Mouse (Mus musculus): Measurements from ENCODE around the gene Rad51d. TPM values are rescaled to one million over a fixed set of nuclear protein-coding genes. Genes with fewer than 3 reads are reported as not detected.

The Rad51d gene
- polyA plus RNA-seq, 1 experiment, result 10.2 TPM

DNA sequence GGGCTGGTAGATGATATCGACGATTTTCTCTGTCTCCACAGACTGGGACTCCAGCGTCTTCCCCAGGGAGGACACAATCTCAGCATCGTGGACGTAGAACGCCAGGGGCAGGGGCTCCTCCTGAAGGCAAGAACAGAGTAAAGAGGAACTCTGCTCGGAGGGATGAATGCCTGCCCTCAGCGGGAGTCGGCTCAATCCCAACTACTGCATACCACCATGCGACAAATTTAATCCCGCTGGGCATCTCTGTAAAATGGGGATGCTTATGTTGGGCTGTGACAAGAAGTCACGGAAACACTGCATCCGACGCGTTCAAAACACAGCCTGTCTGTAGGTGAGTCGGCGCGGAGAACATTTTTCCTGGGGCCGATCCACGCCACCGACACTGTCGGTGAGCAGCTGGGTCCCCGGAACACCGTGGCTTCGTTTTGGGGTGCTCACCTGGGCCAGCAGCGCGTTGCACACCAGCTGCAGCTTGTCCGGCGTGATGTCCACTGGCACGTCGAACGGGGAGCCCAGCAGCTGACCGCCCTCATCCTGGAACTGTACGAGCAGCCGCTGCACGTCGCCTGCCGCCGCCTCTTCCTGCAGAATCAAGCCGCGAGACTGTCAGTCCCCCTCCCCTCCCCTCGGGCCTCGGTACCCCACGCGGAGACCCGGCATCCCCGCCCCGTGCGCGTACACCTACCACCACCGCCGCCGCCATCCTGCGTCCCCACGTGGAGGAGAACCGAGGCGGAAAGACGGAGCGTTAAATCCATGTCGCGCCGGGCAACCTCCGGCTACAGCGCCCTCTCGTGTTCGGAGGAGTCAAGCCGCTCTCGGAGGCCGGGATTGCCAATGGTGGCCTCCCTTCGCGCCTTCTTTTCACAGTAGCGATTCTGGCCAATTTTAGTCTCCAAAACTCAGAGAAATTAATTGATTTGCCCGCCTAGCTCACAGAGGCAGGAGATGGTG lies 17.5 kb upstream of the Rad51d start, which contains the start of gene Nle1:
Gene Nle1 (minus strand): TSS at position 761 of the 957 bp plus-strand sequence.
- 1% methylated on average over 73 of the region's 73 CpGs for WGBS

DNA sequence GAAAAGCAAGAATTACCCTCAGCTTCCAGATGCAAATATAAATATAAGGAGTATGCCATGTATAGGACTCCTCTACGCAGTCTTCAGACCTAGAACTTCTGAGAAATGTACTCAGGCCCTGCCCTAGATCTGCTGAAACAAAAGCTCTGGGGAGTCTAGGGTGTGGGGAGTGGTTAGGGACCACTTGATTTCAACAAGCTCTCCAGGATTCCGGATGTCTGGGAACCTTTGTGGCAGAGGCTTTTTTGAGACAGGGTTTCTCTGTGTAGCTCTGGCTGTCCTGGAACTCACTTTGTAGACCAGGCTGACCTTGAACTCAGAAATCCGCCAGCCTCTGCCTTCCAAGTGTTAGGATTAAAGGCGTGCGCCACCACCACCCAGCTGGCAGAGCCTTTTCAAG lies 15.4 kb upstream of the Rad51d start:
- Histone ChIP-seq H3K27ac (ENCODE audit: insufficient read depth, low read depth, low read length) (no peak overlapping the region), H3K27me3 (ENCODE audit: control insufficient read depth, insufficient read depth, low read length) (no peaks in the 10 kb centered on the region), H3K36me3 (ENCODE audit: control insufficient read depth, insufficient read depth, low read length) (peaks cover 24% of the 10 kb centered on the region), H3K4me1 (ENCODE audit: control insufficient read depth, insufficient read depth, insufficient read length, low read length) (peaks cover 3% of the 10 kb centered on the region), H3K4me3 (ENCODE audit: low read depth, low read length) (no peak overlapping the region)
- TF ChIP-seq POLR2A (IDR thresholded peaks at IDR 0.05; ENCODE audit: low read depth, low read length) (no peak), CTCF (IDR thresholded peaks at IDR 0.05; ENCODE audit: extremely low read depth, insufficient read length, insufficient replicate concordance, low read depth, low read length) (no peak)
- WGBS, result 89% methylated on average over 5 of the region's 5 CpGs

More for the DNA sequence above, 17.5 kb upstream of the Rad51d start, which contains the start of gene Nle1:
- TF ChIP-seq POLR2A (IDR thresholded peaks at IDR 0.05; ENCODE audit: low read depth, low read length) (no peak), CTCF (IDR thresholded peaks at IDR 0.05; ENCODE audit: extremely low read depth, insufficient read length, insufficient replicate concordance, low read depth, low read length) (peak; percentile 92)
- Histone ChIP-seq H3K36me3 (ENCODE audit: control insufficient read depth, insufficient read depth, low read length) (peaks cover 13% of the 10 kb centered on the region; the same call in 1 of the 2 replicates), H3K4me1 (ENCODE audit: control insufficient read depth, insufficient read depth, insufficient read length, low read length) (peaks cover 3% of the 10 kb centered on the region), H3K27ac (ENCODE audit: insufficient read depth, low read depth, low read length) (no peak within 1 kb of the TSS), H3K27me3 (ENCODE audit: control insufficient read depth, insufficient read depth, low read length) (no peaks in the 10 kb centered on the region), H3K4me3 (ENCODE audit: low read depth, low read length) (peak within 1 kb of the TSS; percentile 85)

DNA sequence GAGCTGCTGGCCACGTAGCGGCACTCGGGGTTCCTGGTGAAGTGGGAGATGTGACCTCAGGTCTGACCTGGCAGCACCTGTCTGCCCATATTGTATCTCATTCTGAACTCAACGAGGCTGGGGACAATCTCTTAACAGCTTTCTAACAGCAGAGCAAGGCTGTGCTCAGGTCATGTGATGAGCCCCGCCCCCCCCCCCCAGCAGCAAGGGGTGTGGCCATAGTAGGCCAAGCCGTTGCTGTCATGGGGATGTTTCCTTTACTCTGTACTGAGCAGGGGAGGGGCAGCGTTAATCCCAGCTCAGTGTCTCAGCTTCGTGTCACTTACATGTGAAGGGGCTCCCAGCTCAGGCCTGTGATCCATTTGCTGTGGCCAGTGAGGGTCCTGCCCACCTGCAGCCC lies 14.5 kb upstream of the Rad51d start:
- WGBS, result 61% methylated on average over 8 of the region's 8 CpGs
- no peaks in the 10 kb centered on the region for H3K27me3 ChIP-seq (ENCODE audit: control insufficient read depth, insufficient read depth, low read length)
- H3K36me3 ChIP-seq (ENCODE audit: control insufficient read depth, insufficient read depth, low read length), result peaks cover 29% of the 10 kb centered on the region
- no peak overlapping the region for H3K27ac ChIP-seq (ENCODE audit: insufficient read depth, low read depth, low read length)
- H3K4me1 ChIP-seq (ENCODE audit: control insufficient read depth, insufficient read depth, insufficient read length, low read length), result peaks cover 3% of the 10 kb centered on the region
- no peak overlapping the region for H3K4me3 ChIP-seq (ENCODE audit: low read depth, low read length)
- TF ChIP-seq CTCF (IDR thresholded peaks at IDR 0.05; ENCODE audit: extremely low read depth, insufficient read length, insufficient replicate concordance, low read depth, low read length) (no peak), POLR2A (IDR thresholded peaks at IDR 0.05; ENCODE audit: low read depth, low read length) (no peak)

GRCm38 (mm10) chr11:82901606-82902310 lies 11.3 kb upstream of the Rad51d start:
- Histone ChIP-seq H3K27me3 (ENCODE audit: control insufficient read depth, insufficient read depth, low read length) (no peaks in the 10 kb centered on the region), H3K27ac (ENCODE audit: insufficient read depth, low read depth, low read length) (no peak overlapping the region), H3K36me3 (ENCODE audit: control insufficient read depth, insufficient read depth, low read length) (peaks cover 29% of the 10 kb centered on the region), H3K4me3 (ENCODE audit: low read depth, low read length) (no peak overlapping the region), H3K4me1 (ENCODE audit: control insufficient read depth, insufficient read depth, insufficient read length, low read length) (no peaks in the 10 kb centered on the region)
- TF ChIP-seq CTCF (IDR thresholded peaks at IDR 0.05; ENCODE audit: extremely low read depth, insufficient read length, insufficient replicate concordance, low read depth, low read length) (no peak), POLR2A (IDR thresholded peaks at IDR 0.05; ENCODE audit: low read depth, low read length) (no peak)
- 94% methylated on average over 20 of the region's 20 CpGs for WGBS

- Histone ChIP-seq H3K36me3 (ENCODE audit: control insufficient read depth, insufficient read depth, low read length) (peaks cover 26% of the 10 kb centered on the region), H3K27ac (ENCODE audit: insufficient read depth, low read depth, low read length) (no peak overlapping the region), H3K27me3 (ENCODE audit: control insufficient read depth, insufficient read depth, low read length) (no peaks in the 10 kb centered on the region), H3K4me3 (ENCODE audit: low read depth, low read length) (no peak overlapping the region), H3K4me1 (ENCODE audit: control insufficient read depth, insufficient read depth, insufficient read length, low read length) (no peaks in the 10 kb centered on the region)
- WGBS, result 88% methylated on average over 5 of the region's 5 CpGs
- no peak for TF ChIP-seq CTCF (IDR thresholded peaks at IDR 0.05; ENCODE audit: extremely low read depth, insufficient read length, insufficient replicate concordance, low read depth, low read length)
- no peak for TF ChIP-seq POLR2A (IDR thresholded peaks at IDR 0.05; ENCODE audit: low read depth, low read length)
These were observed 9.3 kb upstream of the Rad51d start for GRCm38 (mm10) chr11:82899720-82900119.

- TF ChIP-seq CTCF (IDR thresholded peaks at IDR 0.05; ENCODE audit: extremely low read depth, insufficient read length, insufficient replicate concordance, low read depth, low read length) (no peak), POLR2A (IDR thresholded peaks at IDR 0.05; ENCODE audit: low read depth, low read length) (no peak)
These were observed 7.1 kb upstream of the Rad51d start for GRCm38 (mm10) chr11:82897478-82897877.

GRCm38 (mm10) chr11:82891936-82892335 lies 1.5 kb upstream of the Rad51d start, which contains the start of gene Fndc8:
Gene Fndc8, plus strand, starts transcription at chr11:82892124.
- Histone ChIP-seq H3K36me3 (ENCODE audit: control insufficient read depth, insufficient read depth, low read length) (no peaks in the 10 kb centered on the region), H3K27me3 (ENCODE audit: control insufficient read depth, insufficient read depth, low read length) (no peaks in the 10 kb centered on the region), H3K4me1 (ENCODE audit: control insufficient read depth, insufficient read depth, insufficient read length, low read length) (peaks cover 2% of the 10 kb centered on the region; the same call in 1 of the 2 replicates), H3K4me3 (ENCODE audit: low read depth, low read length) (no peak within 1 kb of the TSS), H3K27ac (ENCODE audit: insufficient read depth, low read depth, low read length) (no peak within 1 kb of the TSS)
- TF ChIP-seq CTCF (IDR thresholded peaks at IDR 0.05; ENCODE audit: extremely low read depth, insufficient read length, insufficient replicate concordance, low read depth, low read length), result no peak
- TF ChIP-seq POLR2A (IDR thresholded peaks at IDR 0.05; ENCODE audit: low read depth, low read length), result no peak
- WGBS, result 26% methylated on average over 7 of the region's 7 CpGs

More at GRCm38 (mm10) chr11:82897478-82897877, 7.1 kb upstream of the Rad51d start:
- Histone ChIP-seq H3K4me1 (ENCODE audit: control insufficient read depth, insufficient read depth, insufficient read length, low read length) (no peaks in the 10 kb centered on the region), H3K4me3 (ENCODE audit: low read depth, low read length) (no peak overlapping the region), H3K36me3 (ENCODE audit: control insufficient read depth, insufficient read depth, low read length) (peaks cover 14% of the 10 kb centered on the region), H3K27ac (ENCODE audit: insufficient read depth, low read depth, low read length) (no peak overlapping the region), H3K27me3 (ENCODE audit: control insufficient read depth, insufficient read depth, low read length) (no peaks in the 10 kb centered on the region)
- WGBS, result 89% methylated on average over 10 of the region's 10 CpGs
